Mouse (Mus musculus) liver, embryonic 15.5 days (tissue): ENCODE results near the gene Engase. TPM values are rescaled to one million over a fixed set of nuclear protein-coding genes. Genes with fewer than 3 reads are reported as not detected.

Experiments
- ATAC-seq: fragments of 200-750 bp; cut with Nextera tagmentation; 2 replicates; pipeline ENCODE4 v1.8.0; 2017; ENCODE audit warnings: moderate number of reproducible peaks, mild to moderate bottlenecking, moderate library complexity; ENCODE audit not compliant: insufficient read depth
- H3K27ac ChIP-seq: fragments of 300-500 bp; sonication (generic); replicated peaks from 2 replicates; pipeline ENCODE4 v1.5.1; 2015; ENCODE audit warnings: mild to moderate bottlenecking, inconsistent platforms
- H3K27me3 ChIP-seq: fragments of 300-500 bp; sonication (generic); 2 replicates; pipeline ENCODE4 v1.6.1; 2015; ENCODE audit warnings: mild to moderate bottlenecking, inconsistent platforms
- H3K36me3 ChIP-seq: fragments of 300-500 bp; sonication (generic); replicated peaks from 2 replicates; pipeline ENCODE4 v1.6.1; 2015; ENCODE audit warnings: moderate library complexity, mild to moderate bottlenecking, inconsistent platforms
- H3K4me1 ChIP-seq: fragments of 300-500 bp; sonication (generic); replicated peaks from 2 replicates; pipeline ENCODE4 v1.6.1; 2015; ENCODE audit warnings: inconsistent platforms
- H3K4me2 ChIP-seq: fragments of 300-500 bp; sonication (generic); 2 replicates; pipeline ENCODE4 v1.6.1; 2015; ENCODE audit warnings: moderate library complexity, mild to moderate bottlenecking, inconsistent platforms
- H3K4me3 ChIP-seq: fragments of 300-500 bp; sonication (generic); replicated peaks from 2 replicates; pipeline ENCODE4 v1.5.1; 2015; ENCODE audit warnings: mild to moderate bottlenecking, inconsistent platforms
- H3K9ac ChIP-seq: fragments of 300-500 bp; sonication (generic); 2 replicates; pipeline ENCODE4 v1.6.1; 2015; ENCODE audit warnings: moderate library complexity, mild to moderate bottlenecking, inconsistent platforms
- H3K9me3 ChIP-seq: fragments of 300-500 bp; sonication (generic); replicated peaks from 2 replicates; pipeline ENCODE4 v1.6.1; 2016; ENCODE audit warnings: inconsistent platforms
- WGBS: fragments of 180-500 bp; shearing (Covaris S2); methylation state at CpG from one replicate; pipeline ENCODE4 v1.1.7; 2015; ENCODE audit warnings: mixed read lengths; ENCODE audit not compliant: insufficient replicate concordance; 5-methylcytosine and 5-hydroxymethylcytosine counted together
- polyA plus RNA-seq: library from polyadenylated mRNA; unstranded; fragments of >200 nt; fragmentation: Nextera tagmentation; extraction: Ambion mirVana; gene quantifications from 2 replicates; pipeline ENCODE4 v1.2.1, GENCODE M21; 2015

The Engase gene
- polyA plus RNA-seq, 1 experiment from 2014 or later, result 7.8 TPM

GRCm38 (mm10) chr11:118456937-118457336 is 19.7 kb upstream of the Engase start:
- ATAC-seq, result 0 out of 2 replicates have a peak, but pooled peaks have one; percentile 8
- 59% methylated on average over 11 of the region's 11 CpGs for WGBS
- no peaks in the 10 kb centered on the region for H3K36me3 ChIP-seq
- H3K4me3 ChIP-seq, result no peak overlapping the region
- H3K9me3 ChIP-seq, result no peaks in the 10 kb centered on the region
- H3K9ac ChIP-seq, result no peak overlapping the region
- no peak overlapping the region for H3K27ac ChIP-seq
- peaks cover 3% of the 10 kb centered on the region; the same call in 1 of the 2 replicates for H3K4me1 ChIP-seq
- H3K4me2 ChIP-seq, result no peak overlapping the region
- H3K27me3 ChIP-seq, result no peaks in the 10 kb centered on the region

GRCm38 (mm10) chr11:118459051-118459450 is 17.6 kb upstream of the Engase start:
- H3K4me3 ChIP-seq, result no peak overlapping the region
- no peaks in the 10 kb centered on the region for H3K9me3 ChIP-seq
- H3K9ac ChIP-seq, result no peak overlapping the region
- peak overlapping the region; percentile 45 for H3K27ac ChIP-seq
- peak; percentile 66; the same call in 1 of the 2 replicates for ATAC-seq
- peaks cover 3% of the 10 kb centered on the region; the same call in 1 of the 2 replicates for H3K4me1 ChIP-seq
- H3K4me2 ChIP-seq, result peak overlapping the region; percentile 13; the same call in 1 of the 2 replicates
- 12% methylated on average over 8 of the region's 8 CpGs for WGBS
- H3K27me3 ChIP-seq, result no peaks in the 10 kb centered on the region
- no peaks in the 10 kb centered on the region for H3K36me3 ChIP-seq

- peak overlapping the region; percentile 13; the same call in 1 of the 2 replicates for H3K4me2 ChIP-seq
- no peak overlapping the region for H3K9ac ChIP-seq
- no peak overlapping the region; the same call in 1 of the 2 replicates for H3K27ac ChIP-seq
- WGBS, result 46% methylated on average over 3 of the region's 4 CpGs
- no peak overlapping the region for H3K4me3 ChIP-seq
- H3K27me3 ChIP-seq, result no peaks in the 10 kb centered on the region
- no peaks in the 10 kb centered on the region for H3K9me3 ChIP-seq
- H3K4me1 ChIP-seq, result peaks cover 3% of the 10 kb centered on the region; the same call in 1 of the 2 replicates
- 0 out of 2 replicates have a peak, but pooled peaks have one; percentile 7 for ATAC-seq
- no peaks in the 10 kb centered on the region for H3K36me3 ChIP-seq
Observed at GRCm38 (mm10) chr11:118459536-118459935, 17.1 kb upstream of the Engase start.

GRCm38 (mm10) chr11:118460280-118460679 is 16.3 kb upstream of the Engase start:
- Histone ChIP-seq H3K9ac (no peak overlapping the region), H3K27me3 (no peaks in the 10 kb centered on the region), H3K9me3 (no peaks in the 10 kb centered on the region), H3K4me2 (no peak overlapping the region), H3K4me3 (no peak overlapping the region), H3K4me1 (peaks cover 3% of the 10 kb centered on the region; the same call in 1 of the 2 replicates), H3K27ac (no peak overlapping the region), H3K36me3 (no peaks in the 10 kb centered on the region)
- 58% methylated on average over 6 of the region's 6 CpGs for WGBS
- no peak for ATAC-seq

GRCm38 (mm10) chr11:118467441-118468035 is 9.1 kb upstream of the Engase start:
- WGBS, result 44% methylated on average over 11 of the region's 11 CpGs
- Histone ChIP-seq H3K36me3 (no peaks in the 10 kb centered on the region), H3K4me2 (no peak overlapping the region), H3K9ac (no peak overlapping the region), H3K27me3 (no peaks in the 10 kb centered on the region), H3K27ac (no peak overlapping the region), H3K4me3 (no peak overlapping the region), H3K9me3 (no peaks in the 10 kb centered on the region), H3K4me1 (peaks cover 32% of the 10 kb centered on the region)
- no peak for ATAC-seq

- peaks cover 53% of the 10 kb centered on the region for H3K4me1 ChIP-seq
- no peak overlapping the region for H3K9ac ChIP-seq
- H3K27me3 ChIP-seq, result no peaks in the 10 kb centered on the region
- H3K4me3 ChIP-seq, result no peak overlapping the region
- H3K9me3 ChIP-seq, result no peaks in the 10 kb centered on the region
- ATAC-seq, result no peak
- H3K27ac ChIP-seq, result peak overlapping the region; percentile 53
- H3K36me3 ChIP-seq, result no peaks in the 10 kb centered on the region
- 50% methylated on average over 10 of the region's 10 CpGs for WGBS
- peak overlapping the region; percentile 21; the same call in 1 of the 2 replicates for H3K4me2 ChIP-seq
Observed at GRCm38 (mm10) chr11:118469509-118470160, 7.0 kb upstream of the Engase start.

GRCm38 (mm10) chr11:118470234-118470966 is 6.2 kb upstream of the Engase start:
- Histone ChIP-seq H3K4me1 (peaks cover 59% of the 10 kb centered on the region), H3K4me2 (peak overlapping the region; percentile 21; the same call in 1 of the 2 replicates), H3K9ac (0 out of 2 replicates have a peak overlapping the region, but pooled peaks have one; percentile 6), H3K9me3 (no peaks in the 10 kb centered on the region), H3K36me3 (no peaks in the 10 kb centered on the region), H3K27ac (peak overlapping the region; percentile 53), H3K27me3 (no peaks in the 10 kb centered on the region), H3K4me3 (no peak overlapping the region)
- 8% methylated on average over 12 of the region's 12 CpGs for WGBS
- peak; percentile 65 for ATAC-seq

GRCm38 (mm10) chr11:118471676-118472075 is 5.0 kb upstream of the Engase start:
- H3K27me3 ChIP-seq, result no peaks in the 10 kb centered on the region
- no peak overlapping the region for H3K4me3 ChIP-seq
- WGBS, result 90% methylated on average over 13 of the region's 13 CpGs
- no peak overlapping the region for H3K4me2 ChIP-seq
- no peak overlapping the region for H3K9ac ChIP-seq
- H3K4me1 ChIP-seq, result peaks cover 66% of the 10 kb centered on the region
- H3K36me3 ChIP-seq, result no peaks in the 10 kb centered on the region
- no peak for ATAC-seq
- no peaks in the 10 kb centered on the region for H3K9me3 ChIP-seq
- no peak overlapping the region for H3K27ac ChIP-seq

- ATAC-seq, result no peak
- H3K27ac ChIP-seq, result peak overlapping the region; percentile 53
- WGBS, result 68% methylated on average over 1 of the region's 1 CpGs
Observed at GRCm38 (mm10) chr11:118473161-118473560, 3.5 kb upstream of the Engase start.

GRCm38 (mm10) chr11:118473842-118474500 is 2.7 kb upstream of the Engase start:
- 33% methylated on average over 6 of the region's 6 CpGs for WGBS
- H3K4me2 ChIP-seq, result peak overlapping the region; percentile 32
- ATAC-seq, result no peak
- H3K27me3 ChIP-seq, result no peaks in the 10 kb centered on the region
- no peak overlapping the region for H3K9ac ChIP-seq
- H3K4me1 ChIP-seq, result peaks cover 75% of the 10 kb centered on the region
- peaks cover 1% of the 10 kb centered on the region for H3K36me3 ChIP-seq
- H3K27ac ChIP-seq, result peak overlapping the region; percentile 53
- no peak overlapping the region for H3K4me3 ChIP-seq
- H3K9me3 ChIP-seq, result no peaks in the 10 kb centered on the region

More at GRCm38 (mm10) chr11:118473161-118473560, 3.5 kb upstream of the Engase start:
- Histone ChIP-seq H3K4me3 (no peak overlapping the region), H3K4me2 (peak overlapping the region; percentile 32; the same call in 1 of the 2 replicates), H3K4me1 (peaks cover 70% of the 10 kb centered on the region), H3K9ac (no peak overlapping the region), H3K36me3 (no peaks in the 10 kb centered on the region), H3K27me3 (no peaks in the 10 kb centered on the region), H3K9me3 (no peaks in the 10 kb centered on the region)
